Mouse (Mus musculus): ENCODE results near the gene Atf6b.

The Atf6b gene

DNA sequence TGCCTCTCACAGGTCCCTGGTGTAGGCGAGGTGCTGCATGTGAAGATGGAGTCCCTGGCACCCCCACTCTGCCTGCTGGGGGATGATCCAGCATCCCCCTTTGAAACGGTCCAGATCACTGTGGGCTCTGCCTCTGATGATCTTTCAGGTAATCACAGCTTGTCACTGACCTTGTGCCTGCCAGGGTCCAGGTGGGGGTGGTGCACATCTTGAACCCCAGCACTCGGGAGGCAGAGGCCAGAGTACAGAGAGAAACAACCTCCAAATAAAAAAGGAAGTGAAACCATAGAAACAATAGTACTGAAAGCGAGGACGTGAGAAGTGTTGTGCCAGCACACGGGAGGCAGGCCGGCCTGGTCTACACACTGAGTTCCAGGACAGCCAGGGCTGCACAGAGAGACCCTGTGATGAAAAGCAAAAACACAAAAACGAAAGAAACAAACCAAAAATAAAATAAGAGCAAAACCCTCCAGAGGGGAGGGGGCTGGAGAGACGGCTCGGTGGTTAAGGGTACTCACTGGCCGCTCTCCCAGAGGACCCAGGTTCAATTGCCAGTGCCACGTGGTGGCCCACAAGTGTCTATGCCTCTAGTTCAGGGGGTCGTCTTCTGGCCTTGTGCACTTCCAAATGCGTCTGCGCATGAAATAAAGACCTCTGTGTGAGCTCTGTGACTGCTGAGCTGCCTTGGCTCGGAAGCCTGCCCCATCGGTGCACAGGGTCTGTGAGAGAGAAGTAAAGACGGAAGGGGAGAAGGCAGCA, 2.3 kb downstream of the Atf6b start:
- DNase-seq, result no peak

DNA sequence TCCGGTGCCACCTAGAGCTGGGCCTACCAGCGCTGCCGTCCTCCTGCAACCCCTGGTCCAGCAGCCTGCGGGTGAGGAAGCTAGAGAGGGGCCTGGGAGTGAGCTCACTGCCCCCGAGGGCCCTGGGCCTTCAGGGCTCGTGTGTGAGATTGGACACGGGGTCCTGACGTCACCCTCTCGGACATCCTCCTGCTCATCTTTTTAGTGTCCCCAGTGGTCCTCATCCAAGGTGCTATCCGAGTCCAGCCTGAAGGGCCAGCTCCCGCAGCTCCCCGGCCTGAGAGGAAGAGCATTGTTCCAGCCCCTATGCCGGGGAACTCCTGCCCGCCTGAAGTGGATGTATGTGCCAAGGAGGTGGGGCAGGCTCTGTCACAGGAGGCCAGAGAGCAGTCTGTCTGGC, 3.8 kb downstream of the Atf6b start:
- DNase-seq, result no peak

DNA sequence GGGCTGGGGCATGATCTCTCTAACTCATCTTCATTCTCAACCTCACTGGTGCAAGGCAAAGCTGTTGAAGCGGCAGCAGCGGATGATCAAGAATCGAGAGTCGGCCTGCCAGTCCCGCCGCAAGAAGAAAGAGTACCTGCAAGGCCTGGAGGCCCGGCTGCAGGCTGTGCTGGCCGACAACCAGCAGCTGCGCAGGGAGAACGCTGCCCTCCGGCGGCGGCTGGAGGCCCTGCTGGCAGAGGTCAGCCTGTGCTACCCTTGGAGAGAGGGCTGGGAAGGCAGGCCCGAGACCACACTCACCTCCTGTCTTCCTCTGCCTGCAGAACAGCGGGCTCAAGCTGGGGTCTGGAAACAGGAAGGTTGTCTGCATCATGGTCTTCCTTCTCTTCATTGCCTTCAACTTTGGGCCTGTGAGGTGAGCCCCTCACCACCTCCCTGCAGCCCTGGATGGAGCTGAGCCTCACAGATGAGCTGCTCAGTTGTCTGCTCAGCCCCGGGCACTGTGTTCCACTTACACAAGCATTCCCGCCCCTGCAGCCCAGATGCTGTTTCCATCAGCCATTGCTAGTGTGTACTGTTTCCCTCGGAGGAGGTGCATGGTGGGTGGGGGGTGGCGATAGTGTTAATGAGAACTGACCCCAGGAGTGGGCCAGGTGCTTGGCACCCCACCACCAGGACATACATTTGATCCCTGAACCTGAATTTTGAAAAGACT, 4.7 kb downstream of the Atf6b start:
- peak in 1 of 2 experiments; percentile 43 for DNase-seq

DNA sequence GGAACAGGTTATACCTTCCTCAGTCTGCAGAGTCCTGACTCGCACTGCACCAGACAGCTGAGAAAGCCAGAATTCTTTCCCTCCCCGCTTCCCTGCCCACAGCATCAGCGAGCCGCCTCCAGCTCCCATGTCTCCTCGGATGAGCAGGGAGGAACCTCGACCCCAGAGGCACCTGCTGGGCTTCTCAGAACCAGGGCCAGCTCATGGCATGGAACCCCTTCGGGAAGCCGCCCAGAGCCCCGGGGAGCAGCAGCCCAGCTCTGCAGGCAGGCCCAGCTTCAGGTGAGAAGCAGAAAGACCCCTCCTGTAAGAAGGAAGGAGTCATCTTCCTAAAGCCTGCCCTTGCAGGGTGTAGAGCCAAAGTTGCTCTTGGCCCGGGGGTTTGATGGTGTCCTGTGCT, 5.6 kb downstream of the Atf6b start:
- no peak for DNase-seq

DNA sequence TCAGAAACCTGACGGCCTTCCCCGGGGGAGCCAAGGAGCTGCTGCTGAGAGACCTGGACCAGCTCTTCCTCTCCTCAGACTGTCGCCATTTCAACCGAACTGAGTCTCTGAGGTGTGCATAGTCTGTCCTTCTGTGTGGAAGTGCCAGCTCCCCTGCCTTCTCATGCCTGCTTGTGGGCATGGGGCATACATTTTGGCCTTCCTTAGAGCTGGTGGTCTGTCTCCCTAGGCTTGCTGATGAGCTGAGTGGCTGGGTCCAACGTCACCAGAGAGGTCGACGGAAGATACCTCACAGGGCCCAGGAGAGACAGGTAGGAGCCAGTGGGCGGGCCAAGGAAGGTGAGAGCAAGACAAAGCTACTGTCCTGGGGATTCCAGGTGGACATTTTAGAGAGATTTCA, 6.0 kb downstream of the Atf6b start:
- DNase-seq, result no peak

DNA sequence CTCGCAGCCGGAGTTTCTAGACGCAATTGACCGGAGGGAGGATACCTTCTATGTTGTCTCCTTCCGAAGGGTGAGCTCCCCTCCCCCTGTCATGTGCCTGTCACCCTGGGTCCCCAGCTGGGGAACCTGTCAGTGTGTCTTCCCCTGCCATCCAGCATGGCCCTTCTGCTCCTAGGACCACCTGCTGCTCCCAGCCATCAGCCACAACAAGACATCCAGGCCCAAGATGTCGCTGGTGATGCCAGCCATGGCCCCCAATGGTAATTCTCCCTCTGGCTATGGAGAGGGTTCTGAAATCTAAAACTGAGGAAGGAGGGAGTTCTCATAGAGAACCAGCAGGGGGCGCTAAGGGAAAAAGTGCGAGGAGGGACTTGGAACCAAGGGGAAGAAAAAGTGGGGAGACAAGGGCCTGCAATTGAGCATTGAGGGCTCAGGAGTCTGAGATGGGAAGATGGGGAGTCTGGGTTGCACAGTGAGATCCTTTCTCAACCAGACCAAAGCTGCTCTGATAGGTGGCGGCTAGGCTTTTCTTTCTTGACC, 6.9 kb downstream of the Atf6b start:
- DNase-seq, result peak in 1 of 2 experiments; percentile 43

DNA sequence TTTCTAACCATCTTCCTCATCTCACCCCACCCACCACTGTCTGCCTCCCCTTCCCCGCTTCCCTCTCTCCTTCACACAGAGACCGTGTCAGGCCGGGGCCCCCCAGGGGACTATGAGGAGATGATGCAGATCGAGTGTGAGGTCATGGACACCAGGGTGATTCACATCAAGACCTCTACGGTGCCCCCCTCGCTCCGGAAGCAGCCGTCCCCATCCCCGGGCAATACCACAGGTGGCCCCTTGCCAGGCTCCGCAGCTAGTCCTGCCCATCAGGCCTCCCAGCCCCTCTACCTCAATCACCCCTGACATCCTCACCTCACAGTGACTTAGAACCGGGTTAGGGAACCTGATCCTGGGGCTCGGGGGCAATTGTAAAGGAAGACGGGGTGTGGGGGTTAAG, 7.4 kb downstream of the Atf6b start:
- no peak for DNase-seq

DNA sequence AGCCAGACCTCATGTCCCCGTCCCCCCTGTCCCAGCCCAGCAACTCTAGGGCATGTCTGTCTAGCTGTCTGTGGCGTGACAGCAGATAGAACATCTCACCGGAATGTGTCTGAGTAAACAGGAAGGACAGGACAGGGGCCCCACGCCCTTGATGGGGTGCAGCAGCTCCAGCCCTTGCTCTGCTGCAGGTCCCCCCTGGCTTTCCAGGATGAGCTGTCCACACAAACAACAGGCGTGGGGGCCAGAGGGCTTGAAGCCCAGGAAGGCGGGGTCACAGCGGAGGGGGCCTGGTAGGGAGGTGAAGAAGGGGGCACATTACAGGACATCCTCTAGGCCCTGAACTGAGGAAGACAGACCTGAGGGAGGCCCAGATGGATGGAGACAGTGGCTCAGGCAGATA, 8.2 kb downstream of the Atf6b start:
- no peak for DNase-seq

DNA sequence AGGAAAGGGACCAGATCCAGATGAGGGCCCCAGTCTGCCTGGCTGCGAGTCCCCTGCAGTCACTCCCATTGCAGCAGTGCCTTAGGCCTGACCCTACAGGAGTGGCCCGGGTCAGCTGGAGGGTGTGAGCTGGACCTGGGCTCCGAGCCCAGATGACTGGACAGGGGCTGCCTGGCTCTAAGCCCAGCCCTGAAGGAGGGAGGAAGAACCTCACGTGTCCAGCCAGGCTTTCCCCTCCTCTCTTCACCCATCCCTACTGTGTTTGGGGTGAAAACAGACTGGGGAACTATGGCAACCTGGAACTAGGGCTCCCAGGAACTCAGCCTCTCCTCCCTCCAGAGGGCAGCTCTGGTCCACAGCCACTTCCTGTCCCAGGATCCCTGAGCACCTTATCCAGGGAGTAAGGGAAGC, 8.6 kb downstream of the Atf6b start:
- DNase-seq, result peak in 1 of 2 experiments; percentile 40

DNA sequence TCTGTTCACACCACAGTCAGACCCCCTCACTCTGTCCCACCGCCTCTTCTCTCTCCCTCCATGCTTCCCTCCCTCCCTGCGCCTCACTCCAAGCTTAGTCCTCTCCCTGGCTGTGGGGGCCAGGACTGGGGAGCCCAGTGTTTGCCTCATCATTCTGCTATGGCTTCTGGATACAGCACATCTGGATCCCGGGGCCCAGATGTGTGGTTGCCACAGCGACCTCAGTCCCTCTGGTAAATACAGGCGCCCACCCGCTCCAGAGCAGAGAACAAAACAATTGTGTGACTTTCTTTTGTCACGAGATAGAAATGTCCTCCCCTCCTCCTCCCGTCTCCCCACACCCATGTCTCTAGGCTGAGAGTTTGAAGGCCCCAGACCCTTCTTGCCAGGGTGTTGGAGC, 9.7 kb downstream of the Atf6b start:
- DNase-seq, result no peak

DNA sequence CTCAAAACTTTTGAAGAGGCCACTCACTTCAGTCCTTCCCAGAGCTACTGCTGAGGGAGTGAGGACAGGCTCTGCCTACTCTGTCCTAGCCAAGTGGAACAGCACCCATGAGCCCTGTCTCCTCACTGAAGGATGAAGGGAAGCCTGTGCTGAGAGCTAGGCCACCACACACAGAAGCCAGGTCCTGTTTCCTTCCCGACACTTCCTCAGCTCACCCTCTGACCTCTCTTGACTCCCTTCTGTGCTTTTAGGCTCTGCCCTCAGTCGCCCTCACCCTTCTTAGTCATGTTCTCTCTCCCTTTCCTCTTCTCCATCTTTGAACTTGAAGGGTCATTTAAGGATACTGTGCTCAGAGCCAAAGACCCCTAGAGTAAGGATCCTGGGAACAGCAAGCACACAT, 10.3 kb downstream of the Atf6b start:
- no peak for DNase-seq

DNA sequence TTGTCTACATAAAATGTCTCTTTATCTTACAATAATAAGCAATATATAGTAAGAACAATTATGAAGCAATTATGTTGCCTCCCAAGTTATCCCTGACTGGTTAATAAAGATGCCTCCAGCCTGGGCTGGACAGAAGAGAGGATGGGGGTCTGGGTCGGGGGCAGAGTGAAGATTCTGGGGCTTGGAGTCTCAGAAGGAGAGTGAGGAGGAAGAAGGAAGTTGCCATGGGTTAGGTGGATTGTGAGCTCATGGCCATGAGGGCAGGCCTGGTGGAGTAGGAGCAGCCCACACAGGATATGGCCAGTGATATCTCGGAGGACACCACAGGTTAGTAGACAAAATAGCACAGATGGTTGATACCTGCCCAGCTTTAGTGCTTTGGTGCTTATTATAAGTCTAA, 11.2 kb downstream of the Atf6b start:
- DNase-seq, result no peak

DNA sequence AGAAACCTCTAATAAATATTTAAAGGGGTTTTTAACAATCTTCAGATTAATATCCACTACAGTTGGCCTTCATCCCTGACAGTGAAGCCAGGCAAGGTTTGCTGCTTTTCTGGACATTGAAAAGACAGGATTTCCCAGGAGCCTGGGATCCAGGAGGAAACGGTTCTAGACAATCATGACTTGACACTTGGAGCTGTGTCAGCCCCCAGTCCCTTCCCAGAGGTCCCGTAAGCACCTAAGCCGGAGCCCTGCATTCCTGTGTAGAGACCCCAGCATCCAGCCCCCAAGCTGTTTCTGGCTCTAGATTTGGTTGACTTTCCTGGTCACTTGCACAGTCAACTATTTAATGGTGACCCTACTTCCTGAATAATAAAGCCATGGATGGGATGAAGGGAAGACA, 11.6 kb downstream of the Atf6b start:
- DNase-seq, result no peak

DNA sequence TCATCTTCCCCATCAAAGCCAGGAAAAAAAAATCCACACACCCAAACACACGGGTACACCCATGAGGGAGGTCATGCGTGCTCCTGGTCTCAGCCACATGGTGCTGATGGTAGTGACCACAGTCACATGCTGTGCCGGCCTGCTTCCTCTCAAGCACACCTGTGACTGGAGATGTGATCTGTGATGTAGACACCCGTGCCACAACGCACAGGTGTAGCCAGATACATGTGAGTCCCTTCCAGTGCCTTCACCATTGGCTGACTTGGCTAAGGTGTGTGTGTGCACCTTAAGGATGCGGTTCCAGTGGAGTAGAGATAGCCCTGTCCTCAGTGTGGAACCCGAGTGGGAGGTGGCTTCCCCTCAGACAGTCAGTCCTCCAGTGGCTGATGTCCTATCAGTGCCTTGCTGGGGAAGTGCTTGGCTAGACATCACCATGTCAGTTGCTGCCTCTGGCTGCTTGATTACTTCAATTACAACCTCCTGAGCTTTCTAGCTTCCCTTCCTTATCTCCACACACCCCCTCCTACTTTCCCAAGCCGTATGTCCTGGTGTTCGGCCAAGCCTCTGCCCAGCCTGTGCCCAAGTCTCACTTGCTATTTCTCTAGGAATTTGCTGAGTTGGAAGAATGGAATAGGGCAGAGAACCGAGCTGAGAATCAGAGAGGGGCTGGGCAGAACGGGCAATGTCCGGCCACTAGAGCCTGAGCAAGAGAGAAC, 12.4 kb downstream of the Atf6b start:
- DNase-seq, result no peak

DNA sequence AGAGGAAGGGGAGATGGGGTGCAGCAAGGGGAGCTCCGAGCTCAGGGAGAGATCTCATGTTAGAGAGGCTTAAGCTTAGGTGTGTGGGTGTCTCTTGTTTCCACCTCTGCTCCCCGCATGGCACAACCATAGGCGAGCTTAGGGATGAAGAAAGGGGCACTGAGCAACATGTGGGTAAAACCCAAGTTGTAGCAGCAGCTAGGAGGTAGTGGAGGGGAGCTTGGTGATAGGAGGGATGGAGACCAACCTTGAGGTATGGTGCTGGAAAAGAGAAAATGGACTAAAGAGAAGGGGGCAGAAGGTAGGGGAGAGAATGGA, 12.9 kb downstream of the Atf6b start:
- no peak for DNase-seq

DNA sequence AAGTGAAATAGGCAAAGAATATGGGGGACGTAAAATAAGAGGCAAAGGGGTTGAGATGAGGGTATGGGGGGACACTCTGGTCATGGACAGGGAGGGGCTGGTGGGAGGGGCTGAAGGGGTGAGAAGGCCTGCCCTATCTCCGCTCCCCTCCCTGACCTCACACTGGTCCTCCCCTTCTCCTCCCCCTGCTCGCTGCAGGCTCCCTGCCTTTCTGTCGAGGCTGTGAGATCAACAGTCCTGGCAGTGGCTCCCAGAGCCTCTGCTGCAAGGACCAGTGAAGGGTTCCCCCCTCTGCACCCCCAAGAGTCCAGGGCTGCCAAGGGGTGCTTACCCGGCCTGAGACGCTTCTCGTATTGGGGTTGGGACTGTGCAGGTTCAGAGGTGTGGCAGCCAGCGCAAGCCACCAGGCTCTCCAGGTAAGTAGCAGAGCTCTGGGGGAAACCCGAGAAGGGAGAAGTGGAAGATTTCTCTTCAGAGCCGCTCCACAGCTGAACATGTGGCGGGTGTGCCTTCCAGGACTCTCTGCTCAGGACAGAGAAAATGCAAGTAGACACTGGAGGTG, 13.4 kb downstream of the Atf6b start:
- no peak for DNase-seq

DNA sequence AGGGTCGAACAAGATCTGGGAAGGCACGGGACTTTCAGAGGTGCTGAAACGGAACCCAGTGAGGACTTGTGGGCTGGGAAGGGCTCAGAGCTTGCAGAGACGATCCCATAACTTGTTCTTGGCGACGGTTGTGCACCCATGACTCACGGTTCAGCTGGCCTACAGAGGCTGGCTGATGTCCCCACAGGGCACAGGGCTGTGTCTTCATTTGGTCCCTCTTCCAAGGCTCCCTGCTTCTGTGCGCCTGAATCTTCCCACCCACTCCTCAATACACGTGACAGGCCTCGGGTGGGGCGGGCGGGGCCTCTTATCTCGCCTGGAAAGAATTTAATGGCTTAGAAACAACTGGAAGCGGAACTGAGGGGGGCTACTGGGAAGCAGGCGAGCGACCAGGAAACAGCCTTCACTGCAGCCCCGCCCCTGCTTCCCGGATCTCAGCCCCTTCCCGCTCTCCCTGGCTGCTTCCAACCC, 14.2 kb downstream of the Atf6b start:
- no peak for DNase-seq

DNA sequence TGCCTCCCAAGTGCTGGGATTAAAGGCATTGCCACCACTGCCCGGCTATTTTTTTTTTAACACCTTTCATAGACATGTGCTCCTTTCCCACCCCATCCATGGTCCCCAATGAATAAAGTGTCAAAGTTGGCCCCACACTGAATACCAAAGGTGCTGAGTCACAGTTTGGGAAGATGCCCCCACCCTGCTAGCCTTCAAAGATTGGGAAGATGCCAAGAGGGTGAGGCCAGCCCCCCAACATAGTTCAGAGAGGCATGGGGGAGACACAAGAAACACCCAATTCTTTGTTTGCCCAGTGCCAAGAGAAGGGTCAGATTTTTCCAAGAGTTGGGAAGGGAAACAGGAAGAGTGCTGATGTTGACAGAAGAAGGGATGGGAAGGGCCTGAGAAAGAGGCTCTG, 15.5 kb downstream of the Atf6b start:
- DNase-seq, result no peak

DNA sequence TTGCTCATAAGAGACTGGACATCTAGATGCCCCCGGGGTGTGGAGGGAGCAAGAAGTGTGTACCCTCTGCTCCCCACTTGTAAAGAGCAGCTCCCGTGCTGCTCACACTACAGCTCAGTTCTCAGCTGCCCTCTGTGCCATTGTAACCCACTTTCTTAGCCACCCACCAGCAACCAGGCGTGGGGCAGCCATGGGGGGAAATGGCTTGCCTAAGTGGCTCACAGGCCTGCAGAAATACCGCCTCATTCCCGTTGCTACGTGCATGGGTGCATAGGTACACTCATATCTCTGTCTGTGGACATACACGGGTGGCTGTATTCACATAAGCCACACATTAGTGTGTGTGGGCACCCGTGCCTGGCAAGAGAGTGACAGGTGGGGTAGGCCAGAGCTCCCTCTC, 16.0 kb downstream of the Atf6b start:
- DNase-seq, result no peak

DNA sequence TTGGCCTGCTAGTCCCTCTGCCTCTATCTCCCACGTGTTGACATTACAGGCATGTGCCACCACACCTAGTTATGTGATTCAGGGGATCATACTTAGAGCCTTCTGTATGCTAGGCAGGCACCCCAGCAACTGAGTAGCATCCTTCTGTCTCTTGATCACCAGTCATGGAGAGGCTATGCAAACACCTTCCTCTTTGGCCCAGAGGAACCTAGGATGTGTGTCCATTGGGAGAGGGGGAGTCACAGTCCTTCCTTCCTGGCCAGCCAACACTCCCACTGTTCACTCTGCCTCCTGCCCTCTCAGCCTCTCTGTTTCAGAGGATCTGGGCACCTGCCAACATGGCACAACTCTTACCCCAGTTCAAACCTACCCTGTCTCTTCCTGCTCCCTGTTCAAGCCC, 16.6 kb downstream of the Atf6b start:
- no peak for DNase-seq

DNA sequence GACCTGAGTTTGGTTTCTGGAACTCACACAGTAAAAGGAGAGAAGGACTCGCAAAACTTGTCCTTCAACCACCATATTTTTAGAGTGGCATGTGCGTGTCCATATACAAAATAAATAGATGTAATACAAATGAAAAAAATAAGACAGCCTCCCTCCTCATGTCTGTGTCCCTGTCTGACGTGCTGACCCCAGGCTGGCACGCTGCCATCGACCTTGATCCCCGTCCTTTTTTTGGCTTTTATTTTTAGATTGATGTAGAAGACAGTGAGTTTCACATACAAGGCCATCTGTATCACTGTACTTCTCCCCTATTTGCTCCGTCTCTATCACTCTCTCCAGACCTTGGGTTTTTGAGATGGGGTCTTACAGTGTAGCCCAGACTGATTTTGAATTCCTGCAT, 17.5 kb downstream of the Atf6b start:
- no peak for DNase-seq

DNA sequence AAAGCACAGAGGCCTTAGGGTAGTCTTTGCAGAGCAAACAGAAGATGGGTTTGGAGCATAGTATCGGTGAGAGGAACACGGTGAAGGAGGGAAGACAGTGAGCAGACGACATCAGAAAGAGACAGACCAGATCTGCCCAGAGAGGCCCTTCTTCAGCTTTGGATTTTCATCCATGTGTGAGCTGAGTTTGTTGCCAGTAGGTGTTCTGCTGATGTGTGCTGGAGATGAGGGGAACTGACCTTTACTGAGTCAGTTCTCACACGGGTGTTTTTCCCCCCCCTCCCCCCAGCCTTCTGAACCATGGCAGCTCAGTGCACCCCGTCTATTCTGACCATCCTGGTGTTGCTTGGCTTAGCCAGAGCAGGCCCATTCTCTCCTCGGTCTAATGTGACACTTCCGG, 23.3 kb downstream of the Atf6b start, which contains the start of gene Tnxb:
Gene Tnxb (plus strand): TSS at position 301 of the 400 bp plus-strand sequence.
- no peak for DNase-seq

Measured in spleen, adult 18-20 months (tissue).